ENCODE assay signal across 16 mouse cellular contexts in the genomic region with DNA sequence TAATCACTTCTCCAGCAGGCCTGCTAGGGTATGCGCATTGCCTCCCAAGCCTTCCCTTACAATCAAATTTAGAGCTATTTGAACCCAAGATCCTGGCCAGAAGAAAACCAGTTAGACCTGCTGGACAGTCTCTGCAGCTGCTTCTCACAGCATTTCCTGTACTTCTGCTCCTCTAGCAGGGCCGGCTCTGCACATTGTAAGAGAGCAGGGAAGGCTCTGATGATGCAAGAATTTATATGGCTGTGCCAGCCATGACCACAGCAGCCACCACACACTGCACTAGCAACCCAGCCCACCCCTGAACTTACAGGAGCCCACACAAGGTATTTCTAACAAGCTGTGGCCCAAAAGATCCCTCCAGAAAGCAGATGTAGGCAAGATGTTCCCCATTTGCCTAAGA. TPM values are rescaled to one million over a fixed set of nuclear protein-coding genes. Genes with fewer than 3 reads are reported as not detected.
DNase-seq lines count a peak whose midpoint lies in the region; ATAC-seq lines count a peak whose summit lies in the region.
"Had no signal": no experiment of that assay in that cellular context is flagged by ENCODE, and none has a peak within 500 bp of the region (broad histone marks: within the 10 kb centered on the region; RNA-seq: fewer than 3 reads in every experiment).

No protein-coding gene starts in this region.

- peak; percentile 28; the same call in 1 of the 2 replicates for ATAC-seq in kidney, embryonic 14.5 days (ENCODE audit: low FRiP score, low TSS enrichment)
- no peak for ATAC-seq in midbrain, embryonic 11.5 days (ENCODE audit: low FRiP score)
- no peak for ATAC-seq in midbrain, embryonic 15.5 days (replicated peaks)
- ATAC-seq in intestine, embryonic 15.5 days: peak; percentile 86
- peak; percentile 81 for ATAC-seq in stomach, embryonic 16.5 days (ENCODE audit: insufficient read depth, low FRiP score)

- no peaks in the 10 kb centered on the region for H3K36me3 ChIP-seq in kidney, embryonic 14.5 days (ENCODE audit: control insufficient read depth, insufficient read depth, low read length)
- no peaks in the 10 kb centered on the region for H3K36me3 ChIP-seq in midbrain, embryonic 11.5 days (ENCODE audit: control insufficient read depth, insufficient read depth, low read length)
- H3K36me3 ChIP-seq in midbrain, embryonic 15.5 days (replicated peaks): no peaks in the 10 kb centered on the region
- no peaks in the 10 kb centered on the region for H3K36me3 ChIP-seq in intestine, embryonic 15.5 days
- H3K36me3 ChIP-seq in stomach, embryonic 16.5 days (ENCODE audit: control insufficient read depth, insufficient read depth, low read length): no peaks in the 10 kb centered on the region
- H3K36me3 ChIP-seq: forebrain, embryonic 10.5 days had no signal

- no peak overlapping the region for H3K27ac ChIP-seq in kidney, embryonic 14.5 days (ENCODE audit: low read depth, low read length)
- no peak overlapping the region for H3K27ac ChIP-seq in midbrain, embryonic 11.5 days (ENCODE audit: low read depth, low read length)
- H3K27ac ChIP-seq in midbrain, embryonic 15.5 days: no peak overlapping the region
- peak overlapping the region; percentile 48; the same call in 1 of the 2 replicates for H3K27ac ChIP-seq in intestine, embryonic 15.5 days
- peak overlapping the region; percentile 60 for H3K27ac ChIP-seq in stomach, embryonic 16.5 days (ENCODE audit: low read length)
- H3K27ac ChIP-seq: forebrain, embryonic 10.5 days had no signal

- no peak overlapping the region for H3K4me3 ChIP-seq in kidney, embryonic 14.5 days (ENCODE audit: low read length)
- no peak overlapping the region for H3K4me3 ChIP-seq in midbrain, embryonic 11.5 days (ENCODE audit: low read depth, low read length)
- H3K4me3 ChIP-seq in midbrain, embryonic 15.5 days: no peak overlapping the region
- H3K4me3 ChIP-seq in intestine, embryonic 15.5 days (replicated peaks): no peak overlapping the region
- no peak overlapping the region for H3K4me3 ChIP-seq in stomach, embryonic 16.5 days (replicated peaks; ENCODE audit: low read length)
- H3K4me3 ChIP-seq: forebrain, embryonic 10.5 days had no signal

- peaks cover 3% of the 10 kb centered on the region for H3K27me3 ChIP-seq in kidney, embryonic 14.5 days (ENCODE audit: control insufficient read depth, insufficient read depth, low read length)
- peaks cover 8% of the 10 kb centered on the region for H3K27me3 ChIP-seq in midbrain, embryonic 11.5 days (ENCODE audit: control insufficient read depth, insufficient read depth, low read length)
- peaks cover 7% of the 10 kb centered on the region for H3K27me3 ChIP-seq in midbrain, embryonic 15.5 days (replicated peaks)
- H3K27me3 ChIP-seq in intestine, embryonic 15.5 days (replicated peaks): peaks cover 8% of the 10 kb centered on the region
- H3K27me3 ChIP-seq in stomach, embryonic 16.5 days (ENCODE audit: control insufficient read depth, insufficient read depth, low read length): peaks cover 10% of the 10 kb centered on the region

- 0 out of 2 replicates have a peak, but pooled peaks cover 8% of the 10 kb centered on the region for H3K4me1 ChIP-seq in kidney, embryonic 14.5 days (ENCODE audit: control insufficient read depth, insufficient read depth, low read length)
- H3K4me1 ChIP-seq in midbrain, embryonic 11.5 days (ENCODE audit: control insufficient read depth, insufficient read depth, low read length): peaks cover 6% of the 10 kb centered on the region; the same call in 1 of the 2 replicates
- H3K4me1 ChIP-seq in midbrain, embryonic 15.5 days: peaks cover 4% of the 10 kb centered on the region
- peaks cover 14% of the 10 kb centered on the region for H3K4me1 ChIP-seq in intestine, embryonic 15.5 days (replicated peaks)
- peaks cover 3% of the 10 kb centered on the region; the same call in 1 of the 2 replicates for H3K4me1 ChIP-seq in stomach, embryonic 16.5 days (ENCODE audit: control insufficient read depth, insufficient read depth, low read length)

- no peak for DNase-seq in kidney, postnatal 10 days
- peak; percentile 73 for DNase-seq in midbrain, embryonic 11.5 days (ENCODE audit: low spot score, missing footprints)
- no peak for DNase-seq in embryo, embryonic 10.5 days (ENCODE audit: low spot score)
- no peak for DNase-seq in right cerebral cortex, adult 18-20 months
- DNase-seq: adrenal gland, adult 8-10 months; cerebellum, adult 8-10 months; gastrocnemius, postnatal 36 days; heart, postnatal 10 days; right cerebral cortex, postnatal 25 days; thymus, postnatal 25 days had no signal

- 53% methylated on average over 2 of the region's 2 CpGs for WGBS in kidney, embryonic 14.5 days
- 89% methylated on average over 2 of the region's 2 CpGs for WGBS in midbrain, embryonic 11.5 days
- 86% methylated on average over 2 of the region's 2 CpGs for WGBS in midbrain, embryonic 15.5 days
- WGBS in intestine, embryonic 15.5 days: 22% methylated on average over 2 of the region's 2 CpGs
- 52% methylated on average over 2 of the region's 2 CpGs for WGBS in stomach, embryonic 16.5 days

- no peak overlapping the region for H3K9ac ChIP-seq in kidney, embryonic 14.5 days (ENCODE audit: low read depth, low read length)
- H3K9ac ChIP-seq in midbrain, embryonic 11.5 days (ENCODE audit: low read length): no peak overlapping the region
- H3K9ac ChIP-seq in midbrain, embryonic 15.5 days: no peak overlapping the region
- no peak overlapping the region for H3K9ac ChIP-seq in intestine, embryonic 15.5 days
- H3K9ac ChIP-seq in stomach, embryonic 16.5 days (ENCODE audit: low read length): no peak overlapping the region

- no peaks in the 10 kb centered on the region for H3K9me3 ChIP-seq in kidney, embryonic 14.5 days (ENCODE audit: control insufficient read depth, low read length)
- H3K9me3 ChIP-seq in midbrain, embryonic 11.5 days (ENCODE audit: control insufficient read depth, low read length): no peaks in the 10 kb centered on the region
- no peaks in the 10 kb centered on the region for H3K9me3 ChIP-seq in midbrain, embryonic 15.5 days
- no peaks in the 10 kb centered on the region for H3K9me3 ChIP-seq in intestine, embryonic 15.5 days
- no peaks in the 10 kb centered on the region for H3K9me3 ChIP-seq in stomach, embryonic 16.5 days (replicated peaks; ENCODE audit: control insufficient read depth, low read length)
- H3K9me3 ChIP-seq: forebrain, embryonic 10.5 days had no signal

- H3K4me2 ChIP-seq in kidney, embryonic 14.5 days (replicated peaks; ENCODE audit: low read depth, low read length): no peak overlapping the region
- H3K4me2 ChIP-seq in midbrain, embryonic 11.5 days: no peak overlapping the region
- H3K4me2 ChIP-seq in midbrain, embryonic 15.5 days: no peak overlapping the region
- H3K4me2 ChIP-seq in intestine, embryonic 15.5 days (replicated peaks): no peak overlapping the region
- no peak overlapping the region for H3K4me2 ChIP-seq in stomach, embryonic 16.5 days (ENCODE audit: low read depth, low read length)
- H3K4me2 ChIP-seq: liver, embryonic 11.5 days had no signal

RNA-seq across cellular contexts. Expression of gene Mafb, which starts 13.3 kb away (rescaled TPM):
- 23.0 and 33.2 TPM in 2 replicates for polyA plus RNA-seq in kidney, embryonic 14.5 days (2014; fragmentation: Nextera tagmentation; extraction: Ambion mirVana)
- 3.2 and 3.4 TPM in 2 replicates for polyA plus RNA-seq in midbrain, embryonic 11.5 days (2014; fragmentation: Nextera tagmentation; extraction: Ambion mirVana)
- 6.5 TPM in 2 replicates for polyA plus RNA-seq in midbrain, embryonic 15.5 days (2015; fragmentation: Nextera tagmentation; extraction: Ambion mirVana)
- 10.1 and 12.0 TPM in 2 replicates for polyA plus RNA-seq in intestine, embryonic 15.5 days (2015; fragmentation: Nextera tagmentation; extraction: Ambion mirVana)
- 6.3 and 6.9 TPM in 2 replicates for polyA plus RNA-seq in stomach, embryonic 16.5 days (2015; fragmentation: Nextera tagmentation; extraction: Ambion mirVana)

RNA-seq across cellular contexts. Expression of gene Gm826, which starts 19.6 kb away (rescaled TPM):
- 0.37 and 0.73 TPM in 2 replicates for polyA plus RNA-seq in kidney, embryonic 14.5 days (2014; fragmentation: Nextera tagmentation; extraction: Ambion mirVana)
- not detected in 2 replicates for polyA plus RNA-seq in midbrain, embryonic 11.5 days (2014; fragmentation: Nextera tagmentation; extraction: Ambion mirVana)
- polyA plus RNA-seq in midbrain, embryonic 15.5 days (2015; fragmentation: Nextera tagmentation; extraction: Ambion mirVana): not detected in 2 replicates
- 15.1 and 15.3 TPM in 2 replicates for polyA plus RNA-seq in intestine, embryonic 15.5 days (2015; fragmentation: Nextera tagmentation; extraction: Ambion mirVana)
- polyA plus RNA-seq in stomach, embryonic 16.5 days (2015; fragmentation: Nextera tagmentation; extraction: Ambion mirVana): 2.3 and 2.6 TPM in 2 replicates
- polyA plus RNA-seq: forebrain, embryonic 10.5 days had no signal

Comparison
In these comparisons a context has a peak if more than half of its experiments do, and no peak if none do; other contexts are left out.
1. ATAC-seq: peak in kidney, embryonic 14.5 days (single experiment), intestine, embryonic 15.5 days (single experiment) and stomach, embryonic 16.5 days (single experiment); none in midbrain, embryonic 11.5 days (single experiment) and midbrain, embryonic 15.5 days (single experiment).
2. H3K27ac ChIP-seq: peak in intestine, embryonic 15.5 days (single experiment) and stomach, embryonic 16.5 days (single experiment); none in kidney, embryonic 14.5 days (single experiment), midbrain, embryonic 11.5 days (single experiment) and midbrain, embryonic 15.5 days (single experiment).